Comparison of ENCODE assay signal across 21 mouse cellular contexts in the genomic region with DNA sequence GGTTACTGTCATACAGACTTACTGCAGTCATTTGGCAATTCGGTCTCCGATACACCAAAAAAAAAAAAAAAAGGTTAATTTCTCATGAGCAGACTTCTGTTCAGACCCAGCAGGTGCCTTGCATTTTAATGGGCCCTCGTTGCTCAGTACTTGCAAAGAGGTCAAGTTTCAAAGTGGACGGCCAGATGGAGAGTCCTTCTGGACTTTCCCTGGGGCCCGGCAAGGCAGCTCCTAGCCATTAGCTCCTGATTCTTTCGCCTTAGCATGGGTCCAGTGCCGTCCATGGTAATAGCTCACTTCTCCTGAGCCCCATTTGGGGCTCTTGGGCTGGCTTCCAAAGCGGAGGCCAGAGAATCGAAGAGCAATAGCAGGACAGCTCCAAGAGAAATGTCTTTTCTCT.
DNase-seq lines count a peak whose midpoint lies in the region; ATAC-seq lines count a peak whose summit lies in the region.
"Had no signal": no experiment of that assay in that cellular context is flagged by ENCODE, and none has a peak within 500 bp of the region (broad histone marks: within the 10 kb centered on the region; RNA-seq: fewer than 3 reads in every experiment).

No protein-coding gene starts in this region.

- DNase-seq in embryo, embryonic 10 days (ENCODE audit: low spot score) = peak; percentile 9
- DNase-seq in embryo, embryonic 10.5 days (ENCODE audit: low spot score) = no peak
- DNase-seq in cerebellum, adult 18-20 months = peak; percentile 19 to 26
- DNase-seq in cerebellum, adult 9-11 months = peak; percentile 59
- peak; percentile 51 for DNase-seq in forelimb bud, embryonic 11.5 days (ENCODE audit: low read depth, low spot score)
- DNase-seq in ovary, postnatal 36 days (ENCODE audit: low spot score) = no peak
- no peak for DNase-seq in heart, adult 18-20 months
- DNase-seq: adrenal gland, postnatal 10 days; gastrocnemius, postnatal 25 days; heart, adult 11 months; kidney, adult 2 months; kidney, postnatal 36 days; midbrain, embryonic 14.5 days; right cerebral cortex, adult 18-20 months; spleen, adult 18-20 months; thymus, postnatal 14 days had no signal

- ATAC-seq in erythroid progenitor cell, adult 5-6 weeks (replicated peaks; ENCODE audit: low FRiP score, poor library complexity, severe bottlenecking) = no peak
- ATAC-seq: forebrain, embryonic 14.5 days; hindbrain, postnatal 0 days; intestine, embryonic 15.5 days; Patski had no signal

Comparison
In these comparisons a context has a peak if more than half of its experiments do, and no peak if none do; other contexts are left out.
1. DNase-seq: peak in embryo, embryonic 10 days (single experiment), cerebellum, adult 18-20 months (2 of 2), cerebellum, adult 9-11 months (single experiment) and forelimb bud, embryonic 11.5 days (single experiment); none in embryo, embryonic 10.5 days (single experiment), ovary, postnatal 36 days (single experiment) and heart, adult 18-20 months (0 of 2).